Comparison of ENCODE assay signal across 11 mouse cellular contexts in the genomic region with DNA sequence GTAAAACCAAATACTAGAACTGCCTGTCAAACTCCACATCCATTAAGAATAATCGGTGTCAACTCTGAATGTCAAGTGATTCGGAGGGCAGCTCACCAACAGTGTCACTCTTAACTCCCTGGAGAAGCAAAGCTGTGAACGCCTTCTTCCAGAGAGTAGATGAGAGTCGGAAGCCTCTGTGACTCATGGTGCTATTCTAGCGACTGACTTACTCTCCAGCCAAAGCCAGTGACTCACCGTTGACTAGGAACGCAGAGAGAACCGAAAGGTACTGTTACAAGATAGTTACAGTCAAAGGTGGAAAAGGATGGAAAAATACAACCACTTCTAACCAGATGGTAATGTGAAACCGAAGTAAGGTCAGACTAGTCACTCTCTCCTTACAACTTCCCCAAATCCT.
DNase-seq lines count a peak whose midpoint lies in the region; ATAC-seq and TF ChIP-seq lines count a peak whose summit lies in the region.
"Had no signal": no experiment of that assay in that cellular context is flagged by ENCODE, and none has a peak within 500 bp of the region (broad histone marks: within the 10 kb centered on the region; RNA-seq: fewer than 3 reads in every experiment).

No protein-coding gene starts in this region.

- no peaks in the 10 kb centered on the region for H3K27me3 ChIP-seq in small intestine, adult 2 months (ENCODE audit: control insufficient read depth, insufficient read depth, low read length)
- H3K27me3 ChIP-seq in forebrain, embryonic 13.5 days, result no peaks in the 10 kb centered on the region
- H3K27me3 ChIP-seq: embryonic facial prominence, embryonic 15.5 days had no signal

- H3K9me3 ChIP-seq in forebrain, embryonic 13.5 days (replicated peaks), result no peaks in the 10 kb centered on the region
- H3K9me3 ChIP-seq: embryonic facial prominence, embryonic 15.5 days; heart, embryonic 12.5 days had no signal

- DNase-seq in cerebellum, adult 18-20 months, result peak; percentile 57 to 74
- DNase-seq in cerebellum, postnatal 4 days (ENCODE audit: low spot score in 2 of 2), result no peak
- DNase-seq in right cerebral cortex, adult 18-20 months, result peak; percentile 79
- DNase-seq in right cerebral cortex, postnatal 4 days, result no peak
- DNase-seq in fibroblast of lung, adult 2 months (ENCODE audit: low read depth), result peak; percentile 61
- no peak for DNase-seq in heart, adult 11 months
- DNase-seq: kidney, adult 8-10 months had no signal

- ATAC-seq in forebrain, embryonic 13.5 days, result no peak

- H3K4me2 ChIP-seq in forebrain, embryonic 13.5 days, result no peak overlapping the region
- H3K4me2 ChIP-seq: embryonic facial prominence, embryonic 15.5 days; heart, embryonic 12.5 days had no signal

- no peak overlapping the region for H3K4me3 ChIP-seq in small intestine, adult 2 months (ENCODE audit: low read depth, low read length)
- no peak overlapping the region for H3K4me3 ChIP-seq in forebrain, embryonic 13.5 days
- H3K4me3 ChIP-seq: embryonic facial prominence, embryonic 15.5 days; heart, embryonic 12.5 days had no signal

- peak overlapping the region; percentile 80 for H3K27ac ChIP-seq in small intestine, adult 2 months (ENCODE audit: insufficient read depth, low read depth, low read length)
- H3K27ac ChIP-seq in forebrain, embryonic 13.5 days, result no peak overlapping the region
- H3K27ac ChIP-seq: embryonic facial prominence, embryonic 15.5 days had no signal

- TF ChIP-seq CTCF in small intestine, adult 2 months (IDR thresholded peaks at IDR 0.05; ENCODE audit: extremely low read depth, insufficient read length, insufficient replicate concordance, low read depth, low read length), result no peak

- H3K36me3 ChIP-seq in small intestine, adult 2 months (ENCODE audit: control insufficient read depth, insufficient read depth, low read length), result no peaks in the 10 kb centered on the region
- H3K36me3 ChIP-seq in forebrain, embryonic 13.5 days (ENCODE audit: poor library complexity, severe bottlenecking), result no peaks in the 10 kb centered on the region
- H3K36me3 ChIP-seq: embryonic facial prominence, embryonic 15.5 days; heart, embryonic 12.5 days had no signal

- no peak overlapping the region for H3K9ac ChIP-seq in forebrain, embryonic 13.5 days
- H3K9ac ChIP-seq: embryonic facial prominence, embryonic 15.5 days; heart, embryonic 12.5 days had no signal

- 30% methylated on average over 9 of the region's 9 CpGs for WGBS in small intestine, adult 2 months
- WGBS in forebrain, embryonic 13.5 days, result 97% methylated on average over 9 of the region's 9 CpGs

- peaks cover 18% of the 10 kb centered on the region; the same call in 1 of the 2 replicates for H3K4me1 ChIP-seq in small intestine, adult 2 months (ENCODE audit: control insufficient read depth, insufficient read depth, insufficient read length, low read length)
- H3K4me1 ChIP-seq in forebrain, embryonic 13.5 days, result peaks cover 22% of the 10 kb centered on the region
- H3K4me1 ChIP-seq: embryonic facial prominence, embryonic 15.5 days; heart, embryonic 12.5 days had no signal

- TF ChIP-seq POLR2A in small intestine, adult 2 months (IDR thresholded peaks at IDR 0.05; ENCODE audit: low read depth, low read length), result no peak

Comparison
In these comparisons a context has a peak if more than half of its experiments do, and no peak if none do; other contexts are left out.
1. DNase-seq: peak in cerebellum, adult 18-20 months (2 of 2), right cerebral cortex, adult 18-20 months (single experiment) and fibroblast of lung, adult 2 months (single experiment); none in cerebellum, postnatal 4 days (0 of 2), right cerebral cortex, postnatal 4 days (single experiment) and heart, adult 11 months (single experiment).